Mouse (Mus musculus) liver, adult 2 months (tissue): ENCODE measurements around the gene Lmbr1l. TPM values are rescaled to one million over a fixed set of nuclear protein-coding genes. Genes with fewer than 3 reads are reported as not detected.

Source experiments
- DNase-seq: peaks from one replicate; pipeline ENCODE4 v3.0.0-alpha.2; 2011; ENCODE audit warnings: low read depth, low spot score; ENCODE audit errors: extremely low read depth
- H3K27ac ChIP-seq: fragments of 200-500 bp; replicated peaks from 2 replicates; pipeline ENCODE4 v1.5.1; 2012; ENCODE audit warnings: low read depth, mild to moderate bottlenecking, control low read depth, inconsistent platforms, low read length; ENCODE audit not compliant: insufficient read depth
- H3K27me3 ChIP-seq: fragments of 200-500 bp; 2 replicates; pipeline ENCODE4 v1.6.1; 2012; ENCODE audit warnings: mild to moderate bottlenecking, moderate library complexity, low read length, inconsistent platforms; ENCODE audit not compliant: control insufficient read depth, insufficient read depth
- H3K36me3 ChIP-seq: fragments of 200-500 bp; 2 replicates; pipeline ENCODE4 v1.6.1; 2012; ENCODE audit warnings: low read length, inconsistent platforms; ENCODE audit not compliant: control insufficient read depth, insufficient read depth
- H3K4me1 ChIP-seq: fragments of 200-500 bp; 2 replicates; pipeline ENCODE4 v1.6.1; 2011; ENCODE audit warnings: low read length; ENCODE audit not compliant: control insufficient read depth, insufficient read depth
- H3K4me3 ChIP-seq: fragments of 200-500 bp; 2 replicates; pipeline ENCODE4 v1.5.1; 2011; ENCODE audit warnings: low read depth, mild to moderate bottlenecking, control low read depth, low read length, moderate library complexity; ENCODE audit not compliant: insufficient read depth
- H3K79me2 ChIP-seq: fragments of 200-500 bp; 2 replicates; pipeline ENCODE4 v1.6.1; 2012; ENCODE audit warnings: inconsistent platforms, mild to moderate bottlenecking, low read length, moderate library complexity; ENCODE audit not compliant: control insufficient read depth, insufficient read depth
- H3K9ac ChIP-seq: fragments of 200-500 bp; 2 replicates; pipeline ENCODE4 v1.6.1; 2012; ENCODE audit warnings: low read depth, mild to moderate bottlenecking, control low read depth, inconsistent platforms, low read length
- CTCF ChIP-seq: fragments of 200-500 bp; IDR thresholded peaks from 2 replicates; pipeline ENCODE4 v1.5.1; 2011; ENCODE audit warnings: low read depth, low read length, control low read depth
- POLR2A ChIP-seq: fragments of 200-500 bp; IDR thresholded peaks from 2 replicates; pipeline ENCODE4 v1.6.1; 2011; ENCODE audit warnings: low read length, control low read depth; ENCODE audit not compliant: insufficient read depth; ENCODE audit errors: extremely low read depth
- WGBS: fragments of 180-500 bp; shearing (Covaris S2); methylation state at CpG from one replicate; pipeline ENCODE4 v1.1.7; 2018; 5-methylcytosine and 5-hydroxymethylcytosine counted together
- polyA plus RNA-seq: library from polyadenylated mRNA; depleted of rRNA; stranded (reverse); fragments of >200 nt; gene quantifications from 2 replicates; pipeline ENCODE4 v1.2.3, GENCODE M21; 2012
- total RNA-seq: library from RNA; depleted of rRNA; stranded (reverse); fragments of >200 nt; gene quantifications from 2 replicates; pipeline ENCODE4 v1.2.3, GENCODE M21; 2014

The Lmbr1l gene
- total and polyA plus RNA-seq, 2 experiments = 24.3 to 32.4 TPM

DNA sequence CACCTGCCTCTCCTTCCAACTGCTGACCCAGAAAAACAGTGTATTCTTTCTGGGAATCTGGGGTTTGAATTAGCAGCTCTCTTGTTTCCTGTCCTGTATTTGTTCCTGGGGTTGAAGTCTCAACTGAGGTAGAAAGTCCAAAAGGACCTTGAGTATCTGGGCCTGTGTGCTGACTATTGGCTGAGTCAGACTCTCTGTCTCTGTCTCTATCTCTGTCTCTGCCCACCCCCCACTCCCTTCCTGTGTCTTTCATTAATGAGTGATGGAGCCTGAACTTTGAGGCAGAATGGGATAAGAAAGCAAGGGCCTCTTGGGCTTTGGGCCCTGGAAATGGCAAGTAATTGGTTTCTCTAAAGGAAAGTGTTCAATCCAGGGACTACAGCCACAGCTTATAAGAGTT, 34.4 kb downstream of the Lmbr1l start:
- no peaks in the 10 kb centered on the region for H3K79me2 ChIP-seq
- H3K27ac ChIP-seq = no peak overlapping the region
- H3K36me3 ChIP-seq = no peaks in the 10 kb centered on the region
- no peaks in the 10 kb centered on the region for H3K27me3 ChIP-seq
- TF ChIP-seq POLR2A (no peak), CTCF (no peak)
- H3K9ac ChIP-seq = no peak overlapping the region
- H3K4me1 ChIP-seq = no peaks in the 10 kb centered on the region
- no peak overlapping the region for H3K4me3 ChIP-seq
- no peak for DNase-seq

DNA sequence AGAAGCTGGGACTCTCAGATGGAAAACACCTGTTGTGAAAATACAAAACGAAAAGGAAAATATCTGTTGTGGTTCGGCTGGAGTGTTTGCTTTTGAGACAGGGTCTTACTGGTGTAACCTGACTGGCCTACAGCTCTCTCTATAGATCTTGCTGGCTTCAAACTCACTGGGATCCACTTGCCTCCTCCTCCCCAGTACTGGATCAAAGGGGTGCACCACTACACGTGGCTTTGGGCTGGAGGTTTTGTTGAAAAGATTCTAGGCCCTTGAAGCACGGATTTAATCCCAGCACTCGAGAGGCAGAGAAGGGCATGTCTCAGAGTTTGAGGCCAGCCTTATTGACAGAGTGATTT, 36.4 kb downstream of the Lmbr1l start:
- TF ChIP-seq CTCF (no peak), POLR2A (no peak)
- no peaks in the 10 kb centered on the region for H3K4me1 ChIP-seq
- no peak overlapping the region for H3K4me3 ChIP-seq
- no peaks in the 10 kb centered on the region for H3K36me3 ChIP-seq
- H3K79me2 ChIP-seq = no peaks in the 10 kb centered on the region
- DNase-seq = no peak
- 41% methylated on average over 5 of the region's 5 CpGs for WGBS
- H3K9ac ChIP-seq = no peak overlapping the region
- no peak overlapping the region for H3K27ac ChIP-seq
- no peaks in the 10 kb centered on the region for H3K27me3 ChIP-seq

DNA sequence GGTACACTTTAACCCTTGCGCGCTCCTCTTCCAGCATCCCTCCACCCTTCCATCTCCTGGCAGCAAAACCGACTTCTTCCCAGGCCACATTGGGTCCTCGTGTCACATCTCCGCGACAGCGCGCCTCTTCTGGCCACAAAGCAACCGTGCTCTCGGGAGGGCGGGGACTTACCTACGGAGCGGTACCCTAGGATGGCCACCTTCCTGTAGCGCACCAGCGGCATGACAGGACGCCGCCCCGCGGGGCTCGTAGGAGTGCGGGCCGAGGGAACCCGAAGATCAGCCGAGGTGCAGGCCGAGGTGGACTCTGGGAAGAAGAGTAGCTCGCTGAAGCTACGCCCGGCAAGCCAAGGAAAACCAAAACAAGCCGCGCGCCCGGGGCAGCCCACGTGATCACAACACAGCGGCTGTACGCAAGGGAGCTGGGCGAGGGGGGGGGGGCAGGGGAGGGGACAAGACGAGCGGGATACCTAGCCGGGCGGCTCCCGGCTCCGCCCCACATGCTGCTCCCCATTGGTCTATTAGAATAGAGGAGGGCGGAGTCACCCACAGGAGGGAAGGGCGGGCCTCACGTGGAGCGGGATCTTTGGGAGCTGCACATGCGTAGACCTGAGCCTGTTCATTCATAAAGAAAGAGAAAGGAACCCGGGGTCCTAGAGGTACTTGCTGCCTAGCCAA, 36.9 kb downstream of the Lmbr1l start:
- no peaks in the 10 kb centered on the region for H3K79me2 ChIP-seq
- no peaks in the 10 kb centered on the region for H3K4me1 ChIP-seq
- peak overlapping the region; percentile 81 for H3K9ac ChIP-seq
- peak; percentile 42 for TF ChIP-seq CTCF
- TF ChIP-seq POLR2A = 0 out of 2 replicates have a peak, but pooled peaks have one; percentile 17
- WGBS = under 1% methylated on average over 48 of the region's 48 CpGs
- peak; percentile 80 for DNase-seq
- peak overlapping the region; percentile 52 for H3K27ac ChIP-seq
- no peaks in the 10 kb centered on the region for H3K36me3 ChIP-seq
- H3K27me3 ChIP-seq = no peaks in the 10 kb centered on the region
- H3K4me3 ChIP-seq = peak overlapping the region; percentile 86

DNA sequence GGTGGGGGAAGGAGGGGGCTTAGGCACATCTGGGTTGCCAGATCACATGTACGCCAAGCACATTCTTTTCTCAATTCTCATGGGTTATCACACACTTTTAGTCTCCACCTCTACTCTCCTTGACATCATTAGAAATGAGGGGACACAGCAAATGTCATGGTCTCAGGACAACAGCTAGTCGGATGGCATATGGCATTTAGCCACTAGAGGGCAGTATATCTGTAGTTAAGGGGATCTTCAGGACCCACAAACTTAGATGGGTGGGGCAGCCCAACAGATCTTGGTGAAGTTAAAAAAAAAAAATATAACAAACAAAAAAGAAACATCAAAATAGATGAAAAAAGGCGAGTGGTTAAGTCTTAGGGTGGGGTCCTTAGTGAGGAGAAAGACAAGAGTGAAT, 40.7 kb downstream of the Lmbr1l start:
- 20% methylated on average over 3 of the region's 3 CpGs for WGBS
- TF ChIP-seq POLR2A (no peak), CTCF (peak; percentile 25)
- Histone ChIP-seq H3K79me2 (no peaks in the 10 kb centered on the region), H3K36me3 (no peaks in the 10 kb centered on the region), H3K4me3 (no peak overlapping the region), H3K9ac (no peak overlapping the region), H3K27ac (no peak overlapping the region), H3K4me1 (no peaks in the 10 kb centered on the region), H3K27me3 (no peaks in the 10 kb centered on the region)
- peak; percentile 53 for DNase-seq

DNA sequence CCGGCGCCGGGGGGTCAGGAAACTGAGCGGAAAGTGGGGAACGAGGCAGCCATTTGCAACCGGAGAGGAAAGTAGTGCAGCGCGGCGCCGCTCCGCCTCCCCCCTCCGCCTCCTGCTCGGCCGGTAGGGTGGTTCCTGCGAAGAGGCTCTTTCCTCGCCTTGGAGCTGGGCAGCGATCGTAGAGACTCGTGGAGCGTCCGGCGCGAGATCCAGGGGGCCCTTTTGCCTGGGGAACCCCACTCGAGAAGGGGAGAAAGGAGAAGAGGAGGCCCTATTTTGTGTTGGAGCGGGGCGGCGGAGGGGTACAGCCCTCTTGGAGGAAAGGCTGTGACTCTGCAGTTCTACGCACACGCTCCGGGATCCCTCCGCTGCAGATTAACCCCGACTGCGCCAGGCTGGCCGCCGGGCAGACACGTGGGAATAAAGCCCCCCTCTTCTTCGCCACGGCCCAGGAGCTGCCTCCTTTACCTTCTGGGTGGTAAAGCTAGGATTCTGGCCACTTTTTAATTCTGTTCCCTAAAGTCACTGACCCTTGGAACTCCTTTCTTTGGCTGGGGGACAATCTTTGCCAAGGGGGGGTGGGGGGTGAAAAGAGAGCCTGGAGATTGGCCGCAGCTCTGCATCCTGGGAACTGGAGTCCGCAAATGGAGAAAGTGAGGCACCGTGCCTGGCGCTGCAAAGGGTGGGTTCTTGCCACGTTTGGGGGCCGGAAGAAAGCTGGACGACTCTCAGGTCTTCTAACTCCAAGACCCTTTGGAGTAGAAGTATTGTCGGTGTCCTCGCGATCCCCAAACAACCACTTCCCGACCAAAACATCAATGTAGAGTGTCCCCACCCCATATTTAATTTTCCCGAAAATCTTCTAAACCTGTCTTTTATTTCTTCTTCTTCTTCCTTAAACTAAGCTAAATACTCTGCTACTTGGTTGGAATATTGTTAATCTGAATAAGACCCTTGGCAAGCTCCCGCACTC, 45.8 kb downstream of the Lmbr1l start:
- WGBS = 2% methylated on average over 51 of the region's 51 CpGs
- Histone ChIP-seq H3K27ac (peak overlapping the region; percentile 98), H3K9ac (peak overlapping the region; percentile 95), H3K27me3 (no peaks in the 10 kb centered on the region), H3K4me1 (peaks cover 25% of the 10 kb centered on the region), H3K36me3 (no peaks in the 10 kb centered on the region), H3K79me2 (peaks cover 39% of the 10 kb centered on the region), H3K4me3 (peak overlapping the region; percentile 87)
- TF ChIP-seq CTCF (no peak), POLR2A (peak; percentile 55; the same call in 1 of the 2 replicates)
- DNase-seq = peak; percentile 84
